Mouse (Mus musculus) limb, embryonic 12.5 days (tissue): ENCODE measurements at regions not wholly inside any gene's neighbourhood (a gene's known extent, or its start where the extent isn't known, plus 50 kb on each side); places are given as distances from the start of the nearest gene placed in this dataset.

Source experiments
- ATAC-seq: fragments of 200-750 bp; cut with Nextera tagmentation; 2 replicates; pipeline ENCODE4 v1.8.0; 2017; ENCODE audit warnings: low read depth, moderate TSS enrichment; ENCODE audit not compliant: insufficient number of reproducible peaks, insufficient read depth, low FRiP score, low TSS enrichment
- H3K27ac ChIP-seq: fragments of 300-500 bp; sonication (generic); 2 replicates; pipeline ENCODE4 v1.5.1; 2016; ENCODE audit warnings: mild to moderate bottlenecking, moderate library complexity
- H3K27me3 ChIP-seq: fragments of 300-500 bp; sonication (generic); 2 replicates; pipeline ENCODE4 v1.6.1; 2016; ENCODE audit warnings: mild to moderate bottlenecking, moderate library complexity
- H3K36me3 ChIP-seq: fragments of 300-500 bp; sonication (generic); 2 replicates; pipeline ENCODE4 v1.6.1; 2016; ENCODE audit warnings: mild to moderate bottlenecking, moderate library complexity
- H3K4me1 ChIP-seq: fragments of 300-500 bp; sonication (generic); replicated peaks from 2 replicates; pipeline ENCODE4 v1.6.1; 2016
- H3K4me2 ChIP-seq: fragments of 300-500 bp; sonication (generic); 2 replicates; pipeline ENCODE4 v1.6.1; 2016; ENCODE audit warnings: mild to moderate bottlenecking, moderate library complexity
- H3K4me3 ChIP-seq: fragments of 300-500 bp; sonication (generic); replicated peaks from 2 replicates; pipeline ENCODE4 v1.5.1; 2016; ENCODE audit warnings: mild to moderate bottlenecking
- H3K9ac ChIP-seq: fragments of 300-500 bp; sonication (generic); replicated peaks from 2 replicates; pipeline ENCODE4 v1.6.1; 2016; ENCODE audit warnings: mild to moderate bottlenecking, moderate library complexity
- H3K9me3 ChIP-seq: fragments of 300-500 bp; sonication (generic); 2 replicates; pipeline ENCODE4 v1.6.1; 2016; ENCODE audit warnings: mild to moderate bottlenecking, moderate library complexity
- WGBS: fragments of 180-500 bp; shearing (Covaris S2); methylation state at CpG from one replicate; pipeline ENCODE4 v1.1.7; 2016; 5-methylcytosine and 5-hydroxymethylcytosine counted together

GRCm38 (mm10) chr17:47177671-47178246 lies 167.4 kb upstream of the Ubr2 start:
- Histone ChIP-seq H3K9me3 (no peaks in the 10 kb centered on the region), H3K27ac (peak overlapping the region; percentile 53; the same call in 1 of the 2 replicates), H3K4me1 (peaks cover 41% of the 10 kb centered on the region), H3K9ac (no peak overlapping the region), H3K4me2 (no peak overlapping the region), H3K27me3 (no peaks in the 10 kb centered on the region), H3K36me3 (peaks cover 6% of the 10 kb centered on the region; the same call in 1 of the 2 replicates), H3K4me3 (no peak overlapping the region)
- WGBS: 72% methylated on average over 8 of the region's 8 CpGs
- ATAC-seq: no peak

GRCm38 (mm10) chr17:47176328-47176727 lies 166.0 kb upstream of the Ubr2 start:
- Histone ChIP-seq H3K27ac (no peak overlapping the region), H3K9me3 (no peaks in the 10 kb centered on the region), H3K27me3 (no peaks in the 10 kb centered on the region), H3K9ac (no peak overlapping the region), H3K4me2 (no peak overlapping the region), H3K4me1 (peaks cover 35% of the 10 kb centered on the region), H3K36me3 (peaks cover 7% of the 10 kb centered on the region; the same call in 1 of the 2 replicates), H3K4me3 (no peak overlapping the region)
- no peak for ATAC-seq
- 66% methylated on average over 5 of the region's 5 CpGs for WGBS

- Histone ChIP-seq H3K4me1 (peaks cover 27% of the 10 kb centered on the region), H3K27ac (no peak overlapping the region), H3K36me3 (peaks cover 14% of the 10 kb centered on the region), H3K4me3 (no peak overlapping the region), H3K9me3 (no peaks in the 10 kb centered on the region), H3K27me3 (no peaks in the 10 kb centered on the region), H3K4me2 (no peak overlapping the region), H3K9ac (no peak overlapping the region)
- no peak for ATAC-seq
- WGBS: 68% methylated on average over 12 of the region's 12 CpGs
Observed at GRCm38 (mm10) chr17:47174748-47175215, 164.4 kb upstream of the Ubr2 start.

- 90% methylated on average over 5 of the region's 5 CpGs for WGBS
Observed at GRCm38 (mm10) chr17:47171801-47172200, 161.4 kb upstream of the Ubr2 start.

GRCm38 (mm10) chr17:47170978-47171593 lies 160.7 kb upstream of the Ubr2 start:
- ATAC-seq: no peak
- no peaks in the 10 kb centered on the region for H3K9me3 ChIP-seq
- H3K27me3 ChIP-seq: no peaks in the 10 kb centered on the region
- no peak overlapping the region for H3K4me3 ChIP-seq
- 83% methylated on average over 13 of the region's 13 CpGs for WGBS
- peaks cover 20% of the 10 kb centered on the region for H3K4me1 ChIP-seq
- no peak overlapping the region for H3K27ac ChIP-seq
- peaks cover 30% of the 10 kb centered on the region for H3K36me3 ChIP-seq
- H3K4me2 ChIP-seq: no peak overlapping the region
- no peak overlapping the region for H3K9ac ChIP-seq

More at GRCm38 (mm10) chr17:47171801-47172200, 161.4 kb upstream of the Ubr2 start:
- H3K9ac ChIP-seq: no peak overlapping the region
- ATAC-seq: no peak
- no peaks in the 10 kb centered on the region for H3K9me3 ChIP-seq
- no peak overlapping the region for H3K4me3 ChIP-seq
- peaks cover 30% of the 10 kb centered on the region for H3K36me3 ChIP-seq
- no peak overlapping the region for H3K27ac ChIP-seq
- no peaks in the 10 kb centered on the region for H3K27me3 ChIP-seq
- no peak overlapping the region for H3K4me2 ChIP-seq
- peaks cover 15% of the 10 kb centered on the region for H3K4me1 ChIP-seq

GRCm38 (mm10) chr17:47168105-47168504 lies 157.7 kb upstream of the Ubr2 start:
- Histone ChIP-seq H3K9me3 (no peaks in the 10 kb centered on the region), H3K27ac (no peak overlapping the region), H3K27me3 (no peaks in the 10 kb centered on the region), H3K4me1 (peaks cover 44% of the 10 kb centered on the region), H3K4me2 (no peak overlapping the region), H3K9ac (no peak overlapping the region), H3K36me3 (peaks cover 27% of the 10 kb centered on the region), H3K4me3 (no peak overlapping the region)
- WGBS: 60% methylated on average over 8 of the region's 8 CpGs
- no peak for ATAC-seq

GRCm38 (mm10) chr17:47163677-47164340 lies 153.5 kb upstream of the Ubr2 start:
- Histone ChIP-seq H3K4me3 (no peak overlapping the region), H3K36me3 (peaks cover 13% of the 10 kb centered on the region; the same call in 1 of the 2 replicates), H3K4me2 (no peak overlapping the region), H3K9me3 (no peaks in the 10 kb centered on the region), H3K9ac (no peak overlapping the region), H3K4me1 (peaks cover 44% of the 10 kb centered on the region), H3K27ac (no peak overlapping the region), H3K27me3 (no peaks in the 10 kb centered on the region)
- ATAC-seq: no peak
- 59% methylated on average over 8 of the region's 10 CpGs for WGBS

- Histone ChIP-seq H3K27me3 (no peaks in the 10 kb centered on the region), H3K9me3 (no peaks in the 10 kb centered on the region), H3K27ac (no peak overlapping the region), H3K4me2 (no peak overlapping the region), H3K36me3 (peaks cover 6% of the 10 kb centered on the region; the same call in 1 of the 2 replicates), H3K4me1 (peaks cover 36% of the 10 kb centered on the region), H3K9ac (no peak overlapping the region), H3K4me3 (no peak overlapping the region)
- 61% methylated on average over 2 of the region's 2 CpGs for WGBS
- no peak for ATAC-seq
Observed at GRCm38 (mm10) chr17:47162459-47162858, 152.1 kb upstream of the Ubr2 start.

GRCm38 (mm10) chr17:47156237-47156636 lies 145.9 kb upstream of the Ubr2 start:
- H3K36me3 ChIP-seq: peaks cover 22% of the 10 kb centered on the region; the same call in 1 of the 2 replicates
- no peaks in the 10 kb centered on the region for H3K27me3 ChIP-seq
- H3K9ac ChIP-seq: no peak overlapping the region
- no peaks in the 10 kb centered on the region for H3K9me3 ChIP-seq
- H3K4me3 ChIP-seq: no peak overlapping the region
- H3K4me1 ChIP-seq: peaks cover 21% of the 10 kb centered on the region
- WGBS: 85% methylated on average over 11 of the region's 11 CpGs
- no peak overlapping the region for H3K27ac ChIP-seq
- ATAC-seq: no peak
- H3K4me2 ChIP-seq: no peak overlapping the region

- H3K4me2 ChIP-seq: peak overlapping the region; percentile 50
- H3K36me3 ChIP-seq: peaks cover 19% of the 10 kb centered on the region; the same call in 1 of the 2 replicates
- no peaks in the 10 kb centered on the region for H3K27me3 ChIP-seq
- peak overlapping the region; percentile 22 for H3K4me3 ChIP-seq
- 40% methylated on average over 20 of the region's 20 CpGs for WGBS
- H3K9ac ChIP-seq: 0 out of 2 replicates have a peak overlapping the region, but pooled peaks have one; percentile 4
- H3K27ac ChIP-seq: peak overlapping the region; percentile 32
- ATAC-seq: peak; percentile 48; the same call in 1 of the 2 replicates
- no peaks in the 10 kb centered on the region for H3K9me3 ChIP-seq
- H3K4me1 ChIP-seq: peaks cover 51% of the 10 kb centered on the region
Observed at GRCm38 (mm10) chr17:47151557-47152278, 141.4 kb upstream of the Ubr2 start.

GRCm38 (mm10) chr17:47151193-47151556 lies 140.8 kb upstream of the Ubr2 start:
- H3K9me3 ChIP-seq: no peaks in the 10 kb centered on the region
- H3K36me3 ChIP-seq: peaks cover 14% of the 10 kb centered on the region; the same call in 1 of the 2 replicates
- peak overlapping the region; percentile 32; the same call in 1 of the 2 replicates for H3K27ac ChIP-seq
- no peak overlapping the region for H3K9ac ChIP-seq
- H3K4me2 ChIP-seq: peak overlapping the region; percentile 50
- H3K27me3 ChIP-seq: no peaks in the 10 kb centered on the region
- H3K4me3 ChIP-seq: peak overlapping the region; percentile 22; the same call in 1 of the 2 replicates
- peaks cover 52% of the 10 kb centered on the region for H3K4me1 ChIP-seq
- WGBS: 78% methylated on average over 5 of the region's 5 CpGs
- 0 out of 2 replicates have a peak, but pooled peaks have one; percentile 15 for ATAC-seq
